Mouse (Mus musculus): Measurements from ENCODE around the gene Hdx. TPM values are rescaled to one million over a fixed set of nuclear protein-coding genes. Genes with fewer than 3 reads are reported as not detected.

The Hdx gene
- 0.22 TPM in 2 replicates for polyA plus RNA-seq (2015; fragmentation: Nextera tagmentation; extraction: Ambion mirVana)

GRCm38 (mm10) chrX:111696356-111697282 is at the start of gene Hdx:
Hdx (minus strand) TSS chrX:111697079.

DNA sequence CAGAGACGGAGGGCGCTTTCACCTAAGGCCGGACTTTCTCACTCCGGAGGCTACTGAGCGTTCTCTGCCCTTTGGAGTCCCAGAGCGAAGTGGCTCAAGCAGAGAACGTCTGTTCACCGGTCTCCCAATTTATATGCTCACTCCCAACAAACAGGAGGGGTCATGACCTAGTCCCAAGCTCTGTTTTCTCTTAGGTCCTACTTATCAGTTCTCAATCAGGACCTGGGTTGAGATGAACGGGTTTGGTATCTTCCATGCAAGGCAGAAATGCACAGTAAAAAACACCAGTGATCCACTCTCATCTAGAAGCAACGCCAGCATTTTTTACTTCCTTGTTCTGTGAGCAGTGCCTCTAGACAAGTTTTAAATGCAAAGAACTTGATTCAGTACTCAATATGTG is 159.0 kb downstream of the Hdx start, which contains the start of gene Rps6ka6:
Gene Rps6ka6 (minus strand): TSS at position 101 of the 400 bp plus-strand sequence.

Other genes starting within 250 kb of the Hdx start
- 2.1 TPM in 2 replicates for gene Rps6ka6, start 159.1 kb downstream of the Hdx start, polyA plus RNA-seq (2015; fragmentation: Nextera tagmentation; extraction: Ambion mirVana)
- gene Gm45194, start 194.3 kb upstream of the Hdx start, polyA plus RNA-seq (2015; fragmentation: Nextera tagmentation; extraction: Ambion mirVana), result not detected in 2 replicates